Mouse (Mus musculus) midbrain, postnatal 0 days (tissue): Measurements from ENCODE around the gene Htt. TPM values are rescaled to one million over a fixed set of nuclear protein-coding genes. Genes with fewer than 3 reads are reported as not detected.

Experiments used
- ATAC-seq: fragments of 200-750 bp; cut with Nextera tagmentation; 2 replicates; pipeline ENCODE4 v1.8.0; 2017; ENCODE audit warnings: moderate number of reproducible peaks, mild to moderate bottlenecking, moderate TSS enrichment, moderate library complexity; ENCODE audit not compliant: low FRiP score
- DNase-seq: peaks from one replicate; pipeline ENCODE4 v3.0.0-alpha.2; 2015; ENCODE audit warnings: low spot score
- H3K27ac ChIP-seq: fragments of 300-500 bp; sonication (generic); 2 replicates; pipeline ENCODE4 v1.5.1; 2014; ENCODE audit warnings: low read depth, mild to moderate bottlenecking, low read length, mixed read lengths
- H3K27me3 ChIP-seq: fragments of 300-500 bp; sonication (generic); 2 replicates; pipeline ENCODE4 v1.6.1; 2014; ENCODE audit warnings: low read length, control low read depth, mixed read lengths; ENCODE audit not compliant: insufficient read depth
- H3K36me3 ChIP-seq: fragments of 300-500 bp; sonication (generic); 2 replicates; pipeline ENCODE4 v1.6.1; 2014; ENCODE audit warnings: low read length, control low read depth, mixed read lengths; ENCODE audit not compliant: insufficient read depth
- H3K4me1 ChIP-seq: fragments of 300-500 bp; sonication (generic); 2 replicates; pipeline ENCODE4 v1.6.1; 2014; ENCODE audit warnings: mild to moderate bottlenecking, control low read depth, antibody characterized with exemption, low read length, mixed read lengths; ENCODE audit not compliant: insufficient read depth
- H3K4me2 ChIP-seq: fragments of 300-500 bp; sonication (generic); 2 replicates; pipeline ENCODE4 v1.6.1; 2014; ENCODE audit warnings: low read depth, mild to moderate bottlenecking, low read length, mixed read lengths; ENCODE audit not compliant: poor library complexity, severe bottlenecking
- H3K4me3 ChIP-seq: fragments of 300-500 bp; sonication (generic); 2 replicates; pipeline ENCODE4 v1.5.1; 2014; ENCODE audit warnings: low read depth, mild to moderate bottlenecking, low read length, moderate library complexity
- H3K9ac ChIP-seq: fragments of 300-500 bp; sonication (generic); replicated peaks from 2 replicates; pipeline ENCODE4 v1.6.1; 2014; ENCODE audit warnings: mild to moderate bottlenecking, low read length, moderate library complexity, mixed read lengths; ENCODE audit not compliant: poor library complexity, severe bottlenecking
- H3K9me3 ChIP-seq: fragments of 300-500 bp; sonication (generic); 2 replicates; pipeline ENCODE4 v1.6.1; 2016; ENCODE audit warnings: low read length, control low read depth
- CTCF ChIP-seq: IDR thresholded peaks from 2 replicates; pipeline ENCODE4 v1.5.1; 2016; ENCODE audit warnings: antibody characterized with exemption, mild to moderate bottlenecking
- WGBS: fragments of 180-500 bp; shearing (Covaris S2); extraction: QIAGEN DNeasy Blood & Tissue Kit; methylation state at CpG from one replicate; pipeline ENCODE4 v1.1.7; 2014; 5-methylcytosine and 5-hydroxymethylcytosine counted together
- polyA plus RNA-seq: library from polyadenylated mRNA; unstranded; fragments of >200 nt; fragmentation: Nextera tagmentation; extraction: Ambion mirVana; gene quantifications from 2 replicates; pipeline ENCODE4 v1.2.1, GENCODE M21; 2015
- total RNA-seq: library from RNA; depleted of rRNA; stranded (reverse); fragments of >200 nt; gene quantifications from 2 replicates; pipeline ENCODE4 v1.2.3, GENCODE M21; 2014

The Htt gene
- total and polyA plus RNA-seq, 2 experiments from 2014 or later = 7.4 to 39.9 TPM

- Histone ChIP-seq H3K4me3 (no peak overlapping the region), H3K4me1 (no peaks in the 10 kb centered on the region), H3K4me2 (no peak overlapping the region), H3K36me3 (peaks cover 9% of the 10 kb centered on the region), H3K27me3 (no peaks in the 10 kb centered on the region), H3K9ac (no peak overlapping the region), H3K27ac (no peak overlapping the region), H3K9me3 (no peaks in the 10 kb centered on the region)
- DNase-seq (no peak), ATAC-seq (no peak)
- WGBS = 95% methylated on average over 3 of the region's 3 CpGs
- no peak for TF ChIP-seq CTCF
These were observed 23.5 kb downstream of the Htt start for GRCm38 (mm10) chr5:34785027-34785426.

- 79% methylated on average over 2 of the region's 2 CpGs for WGBS
- Histone ChIP-seq H3K36me3 (peaks cover 15% of the 10 kb centered on the region), H3K9me3 (no peaks in the 10 kb centered on the region), H3K27me3 (no peaks in the 10 kb centered on the region), H3K4me2 (no peak overlapping the region), H3K4me3 (no peak overlapping the region), H3K27ac (no peak overlapping the region), H3K9ac (no peak overlapping the region), H3K4me1 (no peaks in the 10 kb centered on the region)
- DNase-seq (no peak), ATAC-seq (no peak)
- TF ChIP-seq CTCF = no peak
These were observed 29.6 kb downstream of the Htt start for GRCm38 (mm10) chr5:34791141-34791540.

DNA sequence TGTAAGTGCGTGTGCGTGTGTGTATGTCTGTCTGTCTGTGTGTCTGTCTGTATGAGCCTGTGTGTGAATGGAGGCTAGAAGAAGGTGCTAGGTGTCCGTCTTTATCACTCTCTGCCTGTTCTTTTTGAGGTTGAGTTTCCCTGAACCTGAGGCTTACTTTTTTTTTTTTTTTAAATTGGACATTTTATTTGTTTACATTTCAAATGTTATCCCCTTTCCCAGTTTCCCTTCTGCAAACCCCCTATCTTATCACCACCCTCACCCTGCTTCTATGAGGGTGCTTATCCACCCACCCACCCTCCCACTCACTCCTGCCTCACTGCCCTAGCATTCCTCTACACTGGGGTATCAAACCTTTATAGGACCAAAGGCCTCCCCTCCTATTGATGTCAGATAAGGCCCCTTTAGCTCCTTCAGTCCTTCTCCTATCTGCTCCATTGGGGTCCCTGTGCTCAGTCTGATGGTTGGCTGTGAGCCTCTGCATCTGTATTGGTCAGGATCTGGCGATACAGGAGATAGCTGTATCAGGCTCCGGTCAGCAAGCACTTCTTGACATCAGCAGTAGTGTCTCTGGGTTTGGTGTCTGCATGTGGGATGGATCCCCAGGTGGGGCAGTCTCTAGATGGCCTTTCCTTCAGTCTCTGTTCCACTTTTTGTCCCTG, 38.9 kb downstream of the Htt start:
- Histone ChIP-seq H3K36me3 (peaks cover 41% of the 10 kb centered on the region), H3K4me2 (no peak overlapping the region), H3K9me3 (no peaks in the 10 kb centered on the region), H3K9ac (no peak overlapping the region), H3K27ac (no peak overlapping the region), H3K4me1 (no peaks in the 10 kb centered on the region), H3K4me3 (no peak overlapping the region), H3K27me3 (no peaks in the 10 kb centered on the region)
- DNase-seq (no peak), ATAC-seq (no peak)
- no peak for TF ChIP-seq CTCF
- WGBS = over 99% methylated on average over 5 of the region's 5 CpGs

- ATAC-seq (no peak), DNase-seq (no peak)
- WGBS = 100% methylated on average over 1 of the region's 1 CpGs
- Histone ChIP-seq H3K4me2 (no peak overlapping the region), H3K36me3 (peaks cover 33% of the 10 kb centered on the region), H3K4me1 (no peaks in the 10 kb centered on the region), H3K9ac (no peak overlapping the region), H3K27me3 (no peaks in the 10 kb centered on the region), H3K9me3 (no peaks in the 10 kb centered on the region), H3K4me3 (no peak overlapping the region), H3K27ac (no peak overlapping the region)
- TF ChIP-seq CTCF = peak; percentile 38
These were observed 44.5 kb downstream of the Htt start for GRCm38 (mm10) chr5:34806038-34806437.

- Histone ChIP-seq H3K36me3 (peaks cover 31% of the 10 kb centered on the region; the same call in 1 of the 2 replicates), H3K4me3 (no peak overlapping the region), H3K4me1 (no peaks in the 10 kb centered on the region), H3K4me2 (no peak overlapping the region), H3K27ac (no peak overlapping the region), H3K9me3 (no peaks in the 10 kb centered on the region), H3K27me3 (no peaks in the 10 kb centered on the region), H3K9ac (no peak overlapping the region)
- DNase-seq (no peak), ATAC-seq (no peak)
- no peak for TF ChIP-seq CTCF
- WGBS = 97% methylated on average over 3 of the region's 3 CpGs
These were observed 61.0 kb downstream of the Htt start for GRCm38 (mm10) chr5:34822431-34823149.

- no peaks in the 10 kb centered on the region for H3K9me3 ChIP-seq
- no peak overlapping the region for H3K4me2 ChIP-seq
- ATAC-seq = no peak
- H3K36me3 ChIP-seq = peaks cover 32% of the 10 kb centered on the region
- H3K4me3 ChIP-seq = no peak overlapping the region
- no peaks in the 10 kb centered on the region for H3K4me1 ChIP-seq
- H3K27ac ChIP-seq = no peak overlapping the region
- no peaks in the 10 kb centered on the region for H3K27me3 ChIP-seq
- WGBS = 97% methylated on average over 3 of the region's 3 CpGs
- TF ChIP-seq CTCF = no peak
- DNase-seq = no peak
- H3K9ac ChIP-seq = no peak overlapping the region
These were observed 92.5 kb downstream of the Htt start for GRCm38 (mm10) chr5:34854079-34854478.
